Mouse (Mus musculus): ENCODE results near the gene Ddb2. TPM values are rescaled to one million over a fixed set of nuclear protein-coding genes. Genes with fewer than 3 reads are reported as not detected.
A peak's percentile ranks its signal among the peaks of the same experiment; 100 is the strongest.
"Not testable (repeated sequence)": the region's sequence is repeated elsewhere in the genome, so short reads cannot be mapped to it uniquely, and the experiment has no call there.

Ddb2 gene
- polyA plus RNA-seq, 1 experiment from 2014 or later: 20.0 TPM

DNA sequence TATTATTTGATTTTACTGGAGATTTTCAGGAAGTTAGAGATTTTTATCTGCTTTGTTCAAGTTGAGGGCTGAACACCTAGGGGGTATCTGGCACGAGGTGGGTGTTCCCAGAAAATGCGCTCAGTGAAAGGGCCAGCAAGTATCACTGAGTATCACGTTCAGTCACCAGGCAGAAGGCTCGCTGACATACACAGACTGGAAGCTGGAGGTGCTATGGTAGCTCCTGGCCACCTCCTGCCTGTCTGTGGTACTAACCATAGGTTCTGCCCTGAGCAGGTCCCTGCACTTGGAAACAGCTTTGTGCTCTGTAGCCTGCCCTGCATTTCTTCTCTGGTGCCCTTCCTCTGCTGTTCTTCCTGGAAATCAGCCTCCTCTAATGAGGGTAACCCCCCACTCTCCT, 15.7 kb upstream of the Ddb2 start:
- Histone ChIP-seq H3K27ac (no peak overlapping the region), H3K4me1 (peaks cover 22% of the 10 kb centered on the region), H3K9ac (no peak overlapping the region), H3K9me3 (no peaks in the 10 kb centered on the region), H3K27me3 (peaks cover 23% of the 10 kb centered on the region), H3K36me3 (no peaks in the 10 kb centered on the region), H3K4me2 (no peak overlapping the region), H3K4me3 (no peak overlapping the region)
- no peak for ATAC-seq (ENCODE audit: insufficient number of reproducible peaks, low FRiP score, low TSS enrichment, low read depth)
- WGBS: 44% methylated on average over 4 of the region's 4 CpGs

DNA sequence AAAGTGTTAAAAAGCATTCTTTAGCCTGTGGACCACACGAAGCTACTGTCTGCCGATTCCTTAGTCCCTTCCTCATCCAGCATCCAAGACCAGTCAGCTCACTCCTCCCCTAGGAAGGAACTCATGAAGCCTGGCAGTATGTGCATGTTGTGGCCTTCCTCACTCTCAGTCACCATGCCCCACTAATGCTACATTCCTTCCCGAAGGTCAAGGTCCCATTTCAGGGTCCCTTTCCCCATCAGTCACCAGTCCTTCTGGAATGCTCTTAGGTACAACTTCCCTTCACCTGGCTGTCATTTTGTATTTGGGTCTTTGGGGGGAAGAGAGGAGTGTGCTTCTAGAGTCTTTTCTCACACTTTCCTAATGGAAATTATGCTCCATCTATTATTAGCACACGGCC, 15.2 kb upstream of the Ddb2 start:
- H3K9me3 ChIP-seq: no peaks in the 10 kb centered on the region

DNA sequence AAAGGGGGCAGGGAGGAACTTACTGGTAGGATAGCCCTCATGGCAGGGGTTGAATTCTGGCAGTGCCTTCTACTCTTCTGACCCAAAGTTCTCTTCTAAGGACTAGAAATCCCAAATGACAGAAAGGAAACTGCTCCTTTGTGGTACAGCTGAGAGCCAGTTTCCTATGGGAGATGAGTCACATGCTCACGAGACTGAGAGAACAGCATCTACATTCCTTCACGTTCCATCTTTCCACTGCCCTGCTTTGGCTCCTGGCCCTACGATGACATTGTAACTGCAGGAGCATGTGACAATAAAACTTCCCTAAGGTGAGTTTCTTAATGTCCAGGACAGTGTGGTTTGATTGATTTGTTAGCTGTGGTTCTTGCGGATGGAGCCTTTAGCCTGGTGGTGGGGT, 11.6 kb upstream of the Ddb2 start:
- H3K27me3 ChIP-seq: no peaks in the 10 kb centered on the region
- no peak overlapping the region for H3K27ac ChIP-seq
- no peak overlapping the region for H3K4me3 ChIP-seq
- no peak overlapping the region for H3K4me2 ChIP-seq
- no peaks in the 10 kb centered on the region for H3K36me3 ChIP-seq
- WGBS: 86% methylated on average over 4 of the region's 4 CpGs
- ATAC-seq (ENCODE audit: insufficient number of reproducible peaks, low FRiP score, low TSS enrichment, low read depth): no peak
- no peak overlapping the region for H3K9ac ChIP-seq
- no peaks in the 10 kb centered on the region for H3K4me1 ChIP-seq
- no peaks in the 10 kb centered on the region for H3K9me3 ChIP-seq

More for the DNA sequence above, 15.2 kb upstream of the Ddb2 start:
- H3K27me3 ChIP-seq: peaks cover 23% of the 10 kb centered on the region
- H3K4me1 ChIP-seq: peaks cover 19% of the 10 kb centered on the region
- no peaks in the 10 kb centered on the region for H3K36me3 ChIP-seq
- no peak overlapping the region for H3K4me2 ChIP-seq
- no peak overlapping the region for H3K4me3 ChIP-seq
- no peak overlapping the region for H3K27ac ChIP-seq
- WGBS: 67% methylated on average over 4 of the region's 4 CpGs
- no peak overlapping the region for H3K9ac ChIP-seq
- no peak for ATAC-seq (ENCODE audit: insufficient number of reproducible peaks, low FRiP score, low TSS enrichment, low read depth)

GRCm38 (mm10) chr2:91244557-91245228, 7.9 kb upstream of the Ddb2 start:
- 71% methylated on average over 5 of the region's 5 CpGs for WGBS
- no peak overlapping the region for H3K9ac ChIP-seq
- H3K4me3 ChIP-seq: no peak overlapping the region
- no peak overlapping the region for H3K4me2 ChIP-seq
- no peak for ATAC-seq (ENCODE audit: insufficient number of reproducible peaks, low FRiP score, low TSS enrichment, low read depth)
- H3K4me1 ChIP-seq: no peaks in the 10 kb centered on the region
- no peaks in the 10 kb centered on the region for H3K36me3 ChIP-seq
- no peaks in the 10 kb centered on the region for H3K27me3 ChIP-seq
- H3K27ac ChIP-seq: no peak overlapping the region
- H3K9me3 ChIP-seq: no peaks in the 10 kb centered on the region

DNA sequence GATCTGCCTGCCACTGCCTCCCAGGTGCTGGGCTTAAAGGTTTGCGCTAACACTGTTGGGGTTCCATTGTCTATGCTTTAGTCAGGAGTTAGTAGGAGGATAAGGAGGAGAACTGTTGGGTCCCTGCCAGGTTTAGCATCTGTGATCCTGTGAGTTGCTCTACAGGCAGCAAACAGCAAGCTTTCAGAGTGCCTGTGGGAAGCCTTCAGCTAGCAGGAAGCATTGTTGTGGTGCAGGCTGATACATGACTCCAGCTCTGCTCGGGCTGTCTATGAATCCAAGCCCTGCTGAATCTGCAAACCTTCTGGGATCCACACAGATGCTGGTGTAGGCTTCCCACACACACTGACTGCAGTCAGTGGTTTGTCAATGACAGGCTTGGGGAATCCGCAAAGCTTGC, 6.6 kb upstream of the Ddb2 start:
- Histone ChIP-seq H3K27me3 (no peaks in the 10 kb centered on the region), H3K27ac (peak overlapping the region; percentile 24; the same call in 1 of the 2 replicates), H3K4me2 (no peak overlapping the region), H3K4me1 (no peaks in the 10 kb centered on the region), H3K4me3 (no peak overlapping the region), H3K9me3 (no peaks in the 10 kb centered on the region), H3K9ac (no peak overlapping the region), H3K36me3 (no peaks in the 10 kb centered on the region)
- 0 out of 2 replicates have a peak, but pooled peaks have one; percentile 10 for ATAC-seq (ENCODE audit: insufficient number of reproducible peaks, low FRiP score, low TSS enrichment, low read depth)
- WGBS: 50% methylated on average over 3 of the region's 3 CpGs

GRCm38 (mm10) chr2:91242547-91242946, 5.8 kb upstream of the Ddb2 start:
- Histone ChIP-seq H3K27ac (no peak overlapping the region), H3K36me3 (no peaks in the 10 kb centered on the region), H3K9ac (no peak overlapping the region), H3K4me3 (no peak overlapping the region), H3K4me2 (no peak overlapping the region), H3K9me3 (no peaks in the 10 kb centered on the region), H3K27me3 (no peaks in the 10 kb centered on the region), H3K4me1 (peaks cover 3% of the 10 kb centered on the region; the same call in 1 of the 2 replicates)
- WGBS: 61% methylated on average over 5 of the region's 5 CpGs
- ATAC-seq (ENCODE audit: insufficient number of reproducible peaks, low FRiP score, low TSS enrichment, low read depth): no peak

- H3K4me1 ChIP-seq, H3K9ac ChIP-seq, H3K27me3 ChIP-seq, H3K9me3 ChIP-seq: not testable (repeated sequence)
- H3K27ac ChIP-seq: peak overlapping the region; percentile 90
- peaks cover 12% of the 10 kb centered on the region for H3K36me3 ChIP-seq
- peak; percentile 35 for ATAC-seq (ENCODE audit: insufficient number of reproducible peaks, low FRiP score, low TSS enrichment, low read depth)
- H3K4me3 ChIP-seq: peak overlapping the region; percentile 63
- H3K4me2 ChIP-seq: peak overlapping the region; percentile 72
- WGBS: 30% methylated on average over 4 of the region's 4 CpGs
Measured at GRCm38 (mm10) chr2:91237511-91238080, 814 bp upstream of the Ddb2 start.

DNA sequence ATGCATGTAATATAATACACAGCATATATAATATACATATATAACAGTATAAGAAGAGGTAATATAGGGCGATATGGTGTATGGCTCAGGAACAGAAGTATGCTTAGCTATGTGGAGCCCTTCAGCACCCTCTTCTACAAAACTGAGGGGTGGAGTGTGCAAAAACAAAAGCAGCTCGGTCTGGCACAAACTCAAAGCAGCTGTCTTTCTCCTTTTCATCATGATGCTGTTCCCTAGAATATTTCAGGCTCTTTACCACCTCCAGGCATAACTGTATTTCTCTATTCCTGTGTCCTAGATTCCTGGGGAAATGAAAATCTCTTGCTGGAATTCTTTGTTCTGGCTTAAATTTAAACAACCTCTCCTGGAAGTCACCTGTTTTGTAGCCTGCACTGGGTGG, 7.0 kb downstream of the Ddb2 start:
- 58% methylated on average over 2 of the region's 2 CpGs for WGBS
- no peak overlapping the region for H3K27ac ChIP-seq
- no peaks in the 10 kb centered on the region for H3K9me3 ChIP-seq
- no peaks in the 10 kb centered on the region for H3K4me1 ChIP-seq
- H3K4me3 ChIP-seq: no peak overlapping the region
- H3K9ac ChIP-seq: no peak overlapping the region
- no peak for ATAC-seq (ENCODE audit: insufficient number of reproducible peaks, low FRiP score, low TSS enrichment, low read depth)
- H3K27me3 ChIP-seq: no peaks in the 10 kb centered on the region
- H3K36me3 ChIP-seq: peaks cover 15% of the 10 kb centered on the region
- H3K4me2 ChIP-seq: no peak overlapping the region

GRCm38 (mm10) chr2:91223614-91224013, 13.2 kb downstream of the Ddb2 start:
- no peaks in the 10 kb centered on the region for H3K27me3 ChIP-seq
- H3K4me3 ChIP-seq: no peak overlapping the region
- WGBS: 83% methylated on average over 2 of the region's 2 CpGs
- no peak for ATAC-seq (ENCODE audit: insufficient number of reproducible peaks, low FRiP score, low TSS enrichment, low read depth)
- H3K4me1 ChIP-seq: no peaks in the 10 kb centered on the region
- H3K9ac ChIP-seq: no peak overlapping the region
- H3K27ac ChIP-seq: no peak overlapping the region
- peaks cover 5% of the 10 kb centered on the region; the same call in 1 of the 2 replicates for H3K36me3 ChIP-seq
- no peaks in the 10 kb centered on the region for H3K9me3 ChIP-seq
- H3K4me2 ChIP-seq: no peak overlapping the region

DNA sequence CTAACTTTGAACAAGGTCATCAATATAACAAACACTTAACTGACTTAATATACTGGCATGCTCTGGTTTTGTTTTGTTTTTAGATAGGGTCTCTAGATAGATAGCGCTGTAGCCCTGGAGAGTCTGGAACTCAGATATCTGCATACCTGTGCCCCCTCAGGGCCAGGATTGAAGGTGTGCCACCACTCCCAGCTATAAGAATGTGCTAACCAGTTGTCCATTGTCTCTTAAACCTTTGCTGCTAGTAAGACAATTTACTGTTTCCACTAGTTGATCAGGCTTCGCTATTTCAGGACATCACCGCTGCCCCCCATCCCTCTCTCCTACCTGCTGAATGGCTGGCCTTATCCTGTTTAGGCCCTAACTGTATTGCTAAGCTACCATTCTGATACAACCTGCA, 16.3 kb downstream of the Ddb2 start:
- H3K27ac ChIP-seq: no peak overlapping the region
- no peaks in the 10 kb centered on the region for H3K9me3 ChIP-seq
- no peak overlapping the region for H3K9ac ChIP-seq
- H3K4me3 ChIP-seq: no peak overlapping the region
- no peaks in the 10 kb centered on the region for H3K27me3 ChIP-seq
- H3K4me1 ChIP-seq: no peaks in the 10 kb centered on the region
- no peak overlapping the region for H3K4me2 ChIP-seq
- no peak for ATAC-seq (ENCODE audit: insufficient number of reproducible peaks, low FRiP score, low TSS enrichment, low read depth)
- H3K36me3 ChIP-seq: peaks cover 25% of the 10 kb centered on the region
- 92% methylated on average over 3 of the region's 3 CpGs for WGBS

GRCm38 (mm10) chr2:91217032-91217431, 19.8 kb downstream of the Ddb2 start:
- Histone ChIP-seq H3K4me3 (no peak overlapping the region), H3K36me3 (peaks cover 54% of the 10 kb centered on the region), H3K4me1 (no peaks in the 10 kb centered on the region), H3K27me3 (no peaks in the 10 kb centered on the region), H3K4me2 (no peak overlapping the region), H3K9me3 (no peaks in the 10 kb centered on the region), H3K9ac (no peak overlapping the region), H3K27ac (no peak overlapping the region)
- 59% methylated on average over 4 of the region's 4 CpGs for WGBS
- ATAC-seq (ENCODE audit: insufficient number of reproducible peaks, low FRiP score, low TSS enrichment, low read depth): no peak

GRCm38 (mm10) chr2:91213311-91213710, 23.5 kb downstream of the Ddb2 start:
- Histone ChIP-seq H3K27ac (no peak overlapping the region), H3K4me2 (no peak overlapping the region), H3K4me3 (no peak overlapping the region), H3K36me3 (peaks cover 84% of the 10 kb centered on the region), H3K27me3 (no peaks in the 10 kb centered on the region), H3K9ac (no peak overlapping the region), H3K9me3 (no peaks in the 10 kb centered on the region), H3K4me1 (no peaks in the 10 kb centered on the region)
- ATAC-seq (ENCODE audit: insufficient number of reproducible peaks, low FRiP score, low TSS enrichment, low read depth): no peak
